Mouse (Mus musculus) intestine, postnatal 0 days (tissue): ENCODE measurements around the gene Vwf. TPM values are rescaled to one million over a fixed set of nuclear protein-coding genes. Genes with fewer than 3 reads are reported as not detected.
A peak's percentile ranks its signal among the peaks of the same experiment; 100 is the strongest.

Source experiments
- ATAC-seq: fragments of 200-750 bp; cut with Nextera tagmentation; 2 replicates; pipeline ENCODE4 v1.8.0; 2017; ENCODE audit warnings: mild to moderate bottlenecking, moderate TSS enrichment, moderate library complexity
- H3K27ac ChIP-seq: fragments of 300-500 bp; sonication (generic); 2 replicates; pipeline ENCODE4 v1.5.1; 2014; ENCODE audit warnings: mild to moderate bottlenecking, low read depth, low read length, moderate library complexity
- H3K27me3 ChIP-seq: fragments of 300-500 bp; sonication (generic); replicated peaks from 2 replicates; pipeline ENCODE4 v1.6.1; 2014; ENCODE audit warnings: low read length, mixed read lengths; ENCODE audit not compliant: control insufficient read depth, insufficient read depth
- H3K36me3 ChIP-seq: fragments of 300-500 bp; sonication (generic); 2 replicates; pipeline ENCODE4 v1.6.1; 2014; ENCODE audit warnings: mild to moderate bottlenecking, moderate library complexity; ENCODE audit not compliant: control insufficient read depth, insufficient read depth
- H3K4me1 ChIP-seq: fragments of 300-500 bp; sonication (generic); replicated peaks from 2 replicates; pipeline ENCODE4 v1.6.1; 2014; ENCODE audit warnings: antibody characterized with exemption, low read length, mixed read lengths; ENCODE audit not compliant: control insufficient read depth, insufficient read depth
- H3K4me2 ChIP-seq: fragments of 300-500 bp; sonication (generic); replicated peaks from 2 replicates; pipeline ENCODE4 v1.6.1; 2014; ENCODE audit warnings: low read depth, mild to moderate bottlenecking, moderate library complexity
- H3K4me3 ChIP-seq: fragments of 300-500 bp; sonication (generic); 2 replicates; pipeline ENCODE4 v1.5.1; 2014; ENCODE audit warnings: low read depth, low read length
- H3K9ac ChIP-seq: fragments of 300-500 bp; sonication (generic); 2 replicates; pipeline ENCODE4 v1.6.1; 2014; ENCODE audit warnings: mild to moderate bottlenecking, low read depth, low read length
- H3K9me3 ChIP-seq: fragments of 300-500 bp; sonication (generic); 2 replicates; pipeline ENCODE4 v1.6.1; 2016; ENCODE audit warnings: mixed run types; ENCODE audit not compliant: control insufficient read depth
- CTCF ChIP-seq: sonication (generic); IDR thresholded peaks from 2 replicates; pipeline ENCODE4 v1.5.1; 2016; ENCODE audit warnings: low read depth, mild to moderate bottlenecking, control low read depth, antibody characterized with exemption, moderate library complexity
- WGBS: fragments of 180-500 bp; shearing (Covaris S2); extraction: QIAGEN DNeasy Blood & Tissue Kit; methylation state at CpG from one replicate; pipeline ENCODE4 v1.1.7; 2014; 5-methylcytosine and 5-hydroxymethylcytosine counted together
- polyA plus RNA-seq: library from polyadenylated mRNA; unstranded; fragments of >200 nt; fragmentation: Nextera tagmentation; extraction: Ambion mirVana; gene quantifications from 2 replicates; pipeline ENCODE4 v1.2.1, GENCODE M21; 2015

Vwf gene
- polyA plus RNA-seq, 1 experiment from 2014 or later: 10.6 TPM

GRCm38 (mm10) chr6:125653416-125653815 is 106.8 kb downstream of the Vwf start:
- Histone ChIP-seq H3K27me3 (no peaks in the 10 kb centered on the region), H3K4me2 (no peak overlapping the region), H3K4me3 (no peak overlapping the region), H3K9me3 (no peaks in the 10 kb centered on the region), H3K9ac (no peak overlapping the region), H3K4me1 (no peaks in the 10 kb centered on the region), H3K27ac (no peak overlapping the region), H3K36me3 (no peaks in the 10 kb centered on the region)
- no peak for TF ChIP-seq CTCF
- no peak for ATAC-seq
- WGBS: 47% methylated on average over 1 of the region's 1 CpGs

GRCm38 (mm10) chr6:125656921-125657320 is 110.3 kb downstream of the Vwf start:
- H3K27me3 ChIP-seq: no peaks in the 10 kb centered on the region
- H3K9ac ChIP-seq: no peak overlapping the region
- H3K4me1 ChIP-seq: no peaks in the 10 kb centered on the region
- ATAC-seq: no peak
- H3K4me3 ChIP-seq: no peak overlapping the region
- TF ChIP-seq CTCF: no peak
- 85% methylated on average over 13 of the region's 13 CpGs for WGBS
- no peak overlapping the region for H3K4me2 ChIP-seq
- no peaks in the 10 kb centered on the region for H3K36me3 ChIP-seq
- no peak overlapping the region for H3K27ac ChIP-seq
- no peaks in the 10 kb centered on the region for H3K9me3 ChIP-seq

GRCm38 (mm10) chr6:125657966-125658365 is 111.4 kb downstream of the Vwf start:
- H3K36me3 ChIP-seq: no peaks in the 10 kb centered on the region
- no peaks in the 10 kb centered on the region for H3K4me1 ChIP-seq
- H3K9me3 ChIP-seq: no peaks in the 10 kb centered on the region
- 69% methylated on average over 5 of the region's 5 CpGs for WGBS
- H3K4me3 ChIP-seq: no peak overlapping the region
- no peaks in the 10 kb centered on the region for H3K27me3 ChIP-seq
- no peak overlapping the region for H3K27ac ChIP-seq
- no peak overlapping the region for H3K9ac ChIP-seq
- no peak for TF ChIP-seq CTCF
- no peak overlapping the region for H3K4me2 ChIP-seq
- ATAC-seq: no peak

GRCm38 (mm10) chr6:125661106-125661877 is 114.7 kb downstream of the Vwf start:
- WGBS: 47% methylated on average over 14 of the region's 14 CpGs
- peak; percentile 91 for TF ChIP-seq CTCF
- ATAC-seq: no peak

GRCm38 (mm10) chr6:125663906-125664305 is 117.3 kb downstream of the Vwf start:
- Histone ChIP-seq H3K4me1 (no peaks in the 10 kb centered on the region), H3K4me3 (no peak overlapping the region), H3K4me2 (no peak overlapping the region), H3K9ac (no peak overlapping the region), H3K27ac (no peak overlapping the region), H3K27me3 (no peaks in the 10 kb centered on the region), H3K9me3 (no peaks in the 10 kb centered on the region), H3K36me3 (no peaks in the 10 kb centered on the region)
- WGBS: 85% methylated on average over 2 of the region's 2 CpGs
- ATAC-seq: no peak
- no peak for TF ChIP-seq CTCF

More at GRCm38 (mm10) chr6:125661106-125661877, 114.7 kb downstream of the Vwf start:
- no peaks in the 10 kb centered on the region for H3K27me3 ChIP-seq
- no peaks in the 10 kb centered on the region for H3K36me3 ChIP-seq
- H3K4me2 ChIP-seq: no peak overlapping the region; the same call in 1 of the 2 replicates
- H3K9me3 ChIP-seq: no peaks in the 10 kb centered on the region
- no peak overlapping the region for H3K9ac ChIP-seq
- no peaks in the 10 kb centered on the region for H3K4me1 ChIP-seq
- H3K4me3 ChIP-seq: no peak overlapping the region
- H3K27ac ChIP-seq: no peak overlapping the region

GRCm38 (mm10) chr6:125671835-125672234 is 125.3 kb downstream of the Vwf start:
- WGBS: 81% methylated on average over 3 of the region's 3 CpGs
- no peak for TF ChIP-seq CTCF
- Histone ChIP-seq H3K4me1 (no peaks in the 10 kb centered on the region), H3K9me3 (no peaks in the 10 kb centered on the region), H3K36me3 (no peaks in the 10 kb centered on the region), H3K27ac (no peak overlapping the region), H3K27me3 (no peaks in the 10 kb centered on the region), H3K4me2 (no peak overlapping the region), H3K4me3 (no peak overlapping the region), H3K9ac (no peak overlapping the region)
- no peak for ATAC-seq
